Mouse (Mus musculus) liver, embryonic 14.5 days (tissue): ENCODE results near the gene Terb2. TPM values are rescaled to one million over a fixed set of nuclear protein-coding genes. Genes with fewer than 3 reads are reported as not detected.

ENCODE experiments used
- ATAC-seq: fragments of 200-750 bp; cut with Nextera tagmentation; 2 replicates; pipeline ENCODE4 v1.8.0; 2017; ENCODE audit warnings: moderate number of reproducible peaks, mild to moderate bottlenecking, moderate library complexity; ENCODE audit not compliant: insufficient read depth
- DNase-seq, 3 experiments: peaks; one replicate each; pipeline ENCODE4 v3.0.0-alpha.2; 2012 to 2013; ENCODE audit warnings: low read depth in 3 of 3, low spot score in 3 of 3
- H3K27ac ChIP-seq: fragments of 300-500 bp; sonication (generic); 2 replicates; pipeline ENCODE4 v1.5.1; 2014; ENCODE audit warnings: moderate library complexity, mild to moderate bottlenecking, control low read depth, inconsistent platforms
- H3K27me3 ChIP-seq: fragments of 300-500 bp; sonication (generic); 2 replicates; pipeline ENCODE4 v1.6.1; 2014; ENCODE audit warnings: mild to moderate bottlenecking, low read length, moderate library complexity; ENCODE audit not compliant: control insufficient read depth, insufficient read depth
- H3K36me3 ChIP-seq: fragments of 300-500 bp; sonication (generic); replicated peaks from 2 replicates; pipeline ENCODE4 v1.6.1; 2014; ENCODE audit warnings: low read depth; ENCODE audit not compliant: control insufficient read depth, insufficient read depth
- H3K4me1 ChIP-seq, 2 experiments: fragments of 200-500 bp in 1 of 2; fragments of 300-500 bp in 1 of 2; sonication (generic) in 1 of 2; replicated peaks; 2 replicates each; pipeline ENCODE4 v1.6.1; 2012 to 2014; ENCODE audit warnings: antibody characterized with exemption in 1 of 2, inconsistent platforms in 1 of 2, low read length in 1 of 2; ENCODE audit not compliant: control insufficient read depth in 2 of 2, insufficient read depth in 2 of 2
- H3K4me2 ChIP-seq: fragments of 300-500 bp; sonication (generic); 2 replicates; pipeline ENCODE4 v1.6.1; 2014; ENCODE audit warnings: low read depth, mild to moderate bottlenecking, control low read depth, moderate library complexity
- H3K4me3 ChIP-seq, 2 experiments: fragments of 200-500 bp in 1 of 2; fragments of 300-500 bp in 1 of 2; sonication (generic) in 1 of 2; 2 replicates each; pipeline ENCODE4 v1.5.1; 2012 to 2014; ENCODE audit warnings: low read depth in 2 of 2, low read length in 2 of 2, mild to moderate bottlenecking in 2 of 2, control low read depth in 1 of 2, inconsistent platforms in 1 of 2, moderate library complexity in 1 of 2; ENCODE audit not compliant: insufficient read depth in 1 of 2
- H3K9ac ChIP-seq: fragments of 300-500 bp; sonication (generic); replicated peaks from 2 replicates; pipeline ENCODE4 v1.6.1; 2014; ENCODE audit warnings: mild to moderate bottlenecking, control low read depth, moderate library complexity
- H3K9me3 ChIP-seq: fragments of 300-500 bp; sonication (generic); 2 replicates; pipeline ENCODE4 v1.6.1; 2016; ENCODE audit warnings: low read length, mixed read lengths; ENCODE audit not compliant: control insufficient read depth
- CTCF ChIP-seq: IDR thresholded peaks from 2 replicates; pipeline ENCODE4 v1.5.1; 2016; ENCODE audit warnings: antibody characterized with exemption, low read depth, control low read depth
- EP300 ChIP-seq: IDR thresholded peaks from 2 replicates; pipeline ENCODE4 v1.6.1; 2016; ENCODE audit warnings: antibody characterized with exemption, low read depth
- WGBS: fragments of 180-500 bp; shearing (Covaris S2); extraction: QIAGEN DNeasy Blood & Tissue Kit; methylation state at CpG from one replicate; pipeline ENCODE4 v1.1.7; 2014; ENCODE audit not compliant: insufficient replicate concordance; 5-methylcytosine and 5-hydroxymethylcytosine counted together
- polyA plus RNA-seq, 2 experiments: library from polyadenylated mRNA; depleted of rRNA in 1 of 2; stranded (reverse) in 1 of 2; unstranded in 1 of 2; fragments of >200 nt; fragmentation: Nextera tagmentation in 1 of 2; extraction: Ambion mirVana in 1 of 2; gene quantifications; 2 replicates each; pipeline versions ENCODE4 v1.2.1 to v1.2.3; 2012 to 2014

Terb2 gene
- polyA plus RNA-seq, 2 experiments: not detected

GRCm38 (mm10) chr2:122160680-122161079 lies 25.4 kb upstream of the Terb2 start, which contains the start of gene Trim69:
TSS of gene Trim69 (plus strand) at chr2:122160700.
- peak; percentile 50 to 63 (median 54) for DNase-seq
- H3K4me1 ChIP-seq: peaks cover 0 to 12% of the 10 kb centered on the region in 2 experiments; a peak in 1 of 4 replicates
- H3K4me2 ChIP-seq: no peak within 1 kb of the TSS
- H3K36me3 ChIP-seq: no peaks in the 10 kb centered on the region
- H3K9ac ChIP-seq: no peak within 1 kb of the TSS
- peak; percentile 92 for TF ChIP-seq CTCF
- no peak for TF ChIP-seq EP300
- no peak within 1 kb of the TSS for H3K4me3 ChIP-seq
- 37% methylated on average over 2 of the region's 2 CpGs for WGBS
- no peak for ATAC-seq
- H3K9me3 ChIP-seq: no peaks in the 10 kb centered on the region
- no peak within 1 kb of the TSS for H3K27ac ChIP-seq
- no peaks in the 10 kb centered on the region for H3K27me3 ChIP-seq

- Histone ChIP-seq H3K9ac (no peak overlapping the region), H3K9me3 (no peaks in the 10 kb centered on the region), H3K4me3 (no peak overlapping the region), H3K27me3 (no peaks in the 10 kb centered on the region), H3K27ac (no peak overlapping the region), H3K4me2 (no peak overlapping the region), H3K4me1 (0 out of 4 replicates have a peak, but pooled peaks cover 0 to 7% of the 10 kb centered on the region in 2 experiments), H3K36me3 (no peaks in the 10 kb centered on the region)
- TF ChIP-seq CTCF: no peak
- TF ChIP-seq EP300: no peak
- WGBS: 35% methylated on average over 4 of the region's 4 CpGs
- DNase-seq (no peak), ATAC-seq (no peak)
Measured at GRCm38 (mm10) chr2:122161542-122161941, 24.5 kb upstream of the Terb2 start.

GRCm38 (mm10) chr2:122162529-122162928 lies 23.5 kb upstream of the Terb2 start:
- 33% methylated on average over 2 of the region's 2 CpGs for WGBS
- TF ChIP-seq CTCF: no peak
- TF ChIP-seq EP300: no peak
- Histone ChIP-seq H3K9ac (no peak overlapping the region), H3K27ac (no peak overlapping the region), H3K36me3 (no peaks in the 10 kb centered on the region), H3K27me3 (no peaks in the 10 kb centered on the region), H3K4me2 (no peak overlapping the region), H3K4me1 (0 out of 4 replicates have a peak, but pooled peaks cover 0 to 7% of the 10 kb centered on the region in 2 experiments), H3K4me3 (no peak overlapping the region), H3K9me3 (no peaks in the 10 kb centered on the region)
- ATAC-seq: no peak
- DNase-seq: no peak

GRCm38 (mm10) chr2:122163430-122164195 lies 22.5 kb upstream of the Terb2 start:
- ATAC-seq: no peak
- no peak overlapping the region for H3K27ac ChIP-seq
- 0 out of 4 replicates have a peak, but pooled peaks cover 0 to 5% of the 10 kb centered on the region in 2 experiments for H3K4me1 ChIP-seq
- no peaks in the 10 kb centered on the region for H3K36me3 ChIP-seq
- H3K4me3 ChIP-seq: no peak overlapping the region
- no peak for DNase-seq
- WGBS: 62% methylated on average over 13 of the region's 13 CpGs
- H3K4me2 ChIP-seq: no peak overlapping the region
- TF ChIP-seq EP300 (no peak), CTCF (no peak)
- H3K27me3 ChIP-seq: no peaks in the 10 kb centered on the region; the same call in 1 of the 2 replicates
- no peak overlapping the region for H3K9ac ChIP-seq
- no peaks in the 10 kb centered on the region for H3K9me3 ChIP-seq

GRCm38 (mm10) chr2:122164293-122164692 lies 21.8 kb upstream of the Terb2 start:
- Histone ChIP-seq H3K4me1 (0 out of 4 replicates have a peak, but pooled peaks cover 0 to 2% of the 10 kb centered on the region in 2 experiments), H3K9ac (no peak overlapping the region), H3K9me3 (no peaks in the 10 kb centered on the region), H3K36me3 (no peaks in the 10 kb centered on the region), H3K27me3 (no peaks in the 10 kb centered on the region; the same call in 1 of the 2 replicates), H3K4me2 (no peak overlapping the region), H3K27ac (no peak overlapping the region), H3K4me3 (no peak overlapping the region)
- DNase-seq (no peak), ATAC-seq (no peak)
- TF ChIP-seq EP300 (no peak), CTCF (no peak)
- 72% methylated on average over 11 of the region's 11 CpGs for WGBS
